Mouse (Mus musculus) limb, embryonic 13.5 days (tissue): ENCODE results near the gene Itm2c. TPM values are rescaled to one million over a fixed set of nuclear protein-coding genes. Genes with fewer than 3 reads are reported as not detected.

Experiments used
- ATAC-seq: fragments of 200-750 bp; cut with Nextera tagmentation; 2 replicates; pipeline ENCODE4 v1.8.0; 2017; ENCODE audit warnings: low read depth, moderate number of reproducible peaks, moderate TSS enrichment; ENCODE audit not compliant: low FRiP score
- H3K27ac ChIP-seq: fragments of 300-500 bp; sonication (generic); 2 replicates; pipeline ENCODE4 v1.5.1; 2015; ENCODE audit warnings: inconsistent platforms, mild to moderate bottlenecking, moderate library complexity
- H3K27me3 ChIP-seq: fragments of 300-500 bp; sonication (generic); 2 replicates; pipeline ENCODE4 v1.6.1; 2015; ENCODE audit warnings: mild to moderate bottlenecking, inconsistent platforms
- H3K36me3 ChIP-seq: fragments of 300-500 bp; sonication (generic); 2 replicates; pipeline ENCODE4 v1.6.1; 2015; ENCODE audit warnings: inconsistent platforms, mild to moderate bottlenecking, moderate library complexity
- H3K4me1 ChIP-seq: fragments of 300-500 bp; sonication (generic); 2 replicates; pipeline ENCODE4 v1.6.1; 2015; ENCODE audit warnings: inconsistent platforms
- H3K4me2 ChIP-seq: fragments of 300-500 bp; sonication (generic); replicated peaks from 2 replicates; pipeline ENCODE4 v1.6.1; 2015; ENCODE audit warnings: inconsistent platforms, mild to moderate bottlenecking, moderate library complexity
- H3K4me3 ChIP-seq: fragments of 300-500 bp; sonication (generic); 2 replicates; pipeline ENCODE4 v1.5.1; 2015; ENCODE audit warnings: moderate library complexity, mild to moderate bottlenecking, inconsistent platforms
- H3K9ac ChIP-seq: fragments of 300-500 bp; sonication (generic); 2 replicates; pipeline ENCODE4 v1.6.1; 2015; ENCODE audit warnings: mild to moderate bottlenecking, inconsistent platforms
- H3K9me3 ChIP-seq: fragments of 300-500 bp; sonication (generic); 2 replicates; pipeline ENCODE4 v1.6.1; 2016; ENCODE audit warnings: inconsistent platforms
- WGBS: fragments of 180-500 bp; shearing (Covaris S2); methylation state at CpG from one replicate; pipeline ENCODE4 v1.1.7; 2015; 5-methylcytosine and 5-hydroxymethylcytosine counted together
- polyA plus RNA-seq: library from polyadenylated mRNA; unstranded; fragments of >200 nt; fragmentation: Nextera tagmentation; extraction: Ambion mirVana; gene quantifications from 2 replicates; pipeline ENCODE4 v1.2.1, GENCODE M21; 2015

The Itm2c gene
- polyA plus RNA-seq, 1 experiment from 2014 or later: 290 TPM

GRCm38 (mm10) chr1:85936265-85936664 is 42.2 kb downstream of the Itm2c start:
- Histone ChIP-seq H3K4me1 (peaks cover 19% of the 10 kb centered on the region), H3K4me3 (no peak overlapping the region), H3K9ac (no peak overlapping the region), H3K27me3 (no peaks in the 10 kb centered on the region), H3K36me3 (no peaks in the 10 kb centered on the region), H3K27ac (no peak overlapping the region), H3K4me2 (no peak overlapping the region), H3K9me3 (no peaks in the 10 kb centered on the region)
- WGBS: 67% methylated on average over 6 of the region's 6 CpGs
- ATAC-seq: no peak

GRCm38 (mm10) chr1:85937323-85937722 is 43.2 kb downstream of the Itm2c start:
- no peak for ATAC-seq
- Histone ChIP-seq H3K36me3 (no peaks in the 10 kb centered on the region), H3K9me3 (no peaks in the 10 kb centered on the region), H3K4me3 (no peak overlapping the region), H3K9ac (no peak overlapping the region), H3K4me2 (no peak overlapping the region), H3K4me1 (peaks cover 19% of the 10 kb centered on the region), H3K27ac (no peak overlapping the region), H3K27me3 (no peaks in the 10 kb centered on the region)
- 78% methylated on average over 1 of the region's 1 CpGs for WGBS

GRCm38 (mm10) chr1:85942318-85942717 is 48.2 kb downstream of the Itm2c start:
- no peaks in the 10 kb centered on the region for H3K36me3 ChIP-seq
- 78% methylated on average over 8 of the region's 8 CpGs for WGBS
- no peak overlapping the region for H3K9ac ChIP-seq
- ATAC-seq: no peak
- no peaks in the 10 kb centered on the region for H3K9me3 ChIP-seq
- H3K27me3 ChIP-seq: no peaks in the 10 kb centered on the region
- no peak overlapping the region for H3K27ac ChIP-seq
- H3K4me1 ChIP-seq: 0 out of 2 replicates have a peak, but pooled peaks cover 4% of the 10 kb centered on the region
- H3K4me2 ChIP-seq: no peak overlapping the region
- no peak overlapping the region for H3K4me3 ChIP-seq

- no peaks in the 10 kb centered on the region for H3K36me3 ChIP-seq
- WGBS: 81% methylated on average over 2 of the region's 2 CpGs
- H3K4me1 ChIP-seq: no peaks in the 10 kb centered on the region
- ATAC-seq: no peak
- no peak overlapping the region for H3K4me2 ChIP-seq
- no peak overlapping the region for H3K9ac ChIP-seq
- H3K27me3 ChIP-seq: no peaks in the 10 kb centered on the region; the same call in 1 of the 2 replicates
- H3K9me3 ChIP-seq: no peaks in the 10 kb centered on the region
- no peak overlapping the region for H3K27ac ChIP-seq
- no peak overlapping the region for H3K4me3 ChIP-seq
Observed at GRCm38 (mm10) chr1:85949085-85949684, 55.1 kb downstream of the Itm2c start.

GRCm38 (mm10) chr1:85955150-85955549 is 61.1 kb downstream of the Itm2c start:
- Histone ChIP-seq H3K27ac (no peak overlapping the region), H3K4me1 (peaks cover 16% of the 10 kb centered on the region), H3K9me3 (no peaks in the 10 kb centered on the region), H3K36me3 (no peaks in the 10 kb centered on the region), H3K4me3 (no peak overlapping the region), H3K9ac (no peak overlapping the region), H3K27me3 (no peaks in the 10 kb centered on the region), H3K4me2 (no peak overlapping the region)
- ATAC-seq: no peak
- WGBS: 71% methylated on average over 3 of the region's 3 CpGs

- H3K9ac ChIP-seq: no peak overlapping the region
- no peaks in the 10 kb centered on the region for H3K36me3 ChIP-seq
- H3K4me1 ChIP-seq: peaks cover 16% of the 10 kb centered on the region
- no peaks in the 10 kb centered on the region for H3K9me3 ChIP-seq
- H3K27me3 ChIP-seq: no peaks in the 10 kb centered on the region
- H3K4me2 ChIP-seq: no peak overlapping the region
- WGBS: 75% methylated on average over 5 of the region's 5 CpGs
- ATAC-seq: no peak
- H3K4me3 ChIP-seq: no peak overlapping the region
- no peak overlapping the region for H3K27ac ChIP-seq
Observed at GRCm38 (mm10) chr1:85957290-85957689, 63.2 kb downstream of the Itm2c start.

- peaks cover 16% of the 10 kb centered on the region for H3K4me1 ChIP-seq
Observed at GRCm38 (mm10) chr1:85957942-85958619, 64.0 kb downstream of the Itm2c start.

More at GRCm38 (mm10) chr1:85957942-85958619, 64.0 kb downstream of the Itm2c start:
- WGBS: 39% methylated on average over 9 of the region's 9 CpGs
- Histone ChIP-seq H3K9ac (no peak overlapping the region), H3K4me3 (no peak overlapping the region), H3K4me2 (no peak overlapping the region), H3K27ac (no peak overlapping the region), H3K9me3 (no peaks in the 10 kb centered on the region), H3K36me3 (no peaks in the 10 kb centered on the region), H3K27me3 (no peaks in the 10 kb centered on the region)
- ATAC-seq: no peak

Other genes starting within 250 kb of the Itm2c start
- gene Sp100, start 244.3 kb upstream of the Itm2c start, polyA plus RNA-seq: 0.94 and 1.1 TPM in 2 replicates
- 1.0 and 1.4 TPM in 2 replicates for gene A630001G21Rik, start 115.6 kb upstream of the Itm2c start, polyA plus RNA-seq
- 28.1 and 28.5 TPM in 2 replicates for gene Cab39, start 100.8 kb upstream of the Itm2c start, polyA plus RNA-seq
- 0.56 and 0.77 TPM in 2 replicates for gene 4933407L21Rik, start 34.2 kb downstream of the Itm2c start, polyA plus RNA-seq
- gene Gpr55, start 66.7 kb downstream of the Itm2c start, polyA plus RNA-seq: 0.10 TPM in 1 of 2 replicates, not detected in the other
- not detected in 2 replicates for gene Spata3, start 122.5 kb downstream of the Itm2c start, polyA plus RNA-seq
- 0.31 and 0.61 TPM in 2 replicates for gene 2810459M11Rik, start 151.6 kb downstream of the Itm2c start, polyA plus RNA-seq
- gene Psmd1, start 170.1 kb downstream of the Itm2c start, polyA plus RNA-seq: 179 TPM in 2 replicates
- 0.55 and 1.0 TPM in 2 replicates for gene Htr2b, start 217.7 kb downstream of the Itm2c start, polyA plus RNA-seq
- 0.28 TPM in 1 of 2 replicates, not detected in the other for gene Gm21972, start 239.4 kb downstream of the Itm2c start, polyA plus RNA-seq